Mouse (Mus musculus) thymus, adult 2 months (tissue): ENCODE data around the gene Stac2.

ENCODE experiments used
- CTCF ChIP-seq: fragments of 200-500 bp; IDR thresholded peaks from 2 replicates; pipeline ENCODE4 v1.5.1; 2012; ENCODE audit warnings: mild to moderate bottlenecking, control low read depth, low read length, moderate library complexity, borderline replicate concordance; ENCODE audit not compliant: control insufficient read depth, poor library complexity, insufficient read depth; ENCODE audit errors: extremely low read depth
- POLR2A ChIP-seq: fragments of 200-500 bp; IDR thresholded peaks from 2 replicates; pipeline ENCODE4 v1.6.1; 2012; ENCODE audit warnings: mild to moderate bottlenecking, low read length, control low read depth, moderate library complexity; ENCODE audit not compliant: control insufficient read depth, poor library complexity, insufficient read depth; ENCODE audit errors: extremely low read depth

DNA sequence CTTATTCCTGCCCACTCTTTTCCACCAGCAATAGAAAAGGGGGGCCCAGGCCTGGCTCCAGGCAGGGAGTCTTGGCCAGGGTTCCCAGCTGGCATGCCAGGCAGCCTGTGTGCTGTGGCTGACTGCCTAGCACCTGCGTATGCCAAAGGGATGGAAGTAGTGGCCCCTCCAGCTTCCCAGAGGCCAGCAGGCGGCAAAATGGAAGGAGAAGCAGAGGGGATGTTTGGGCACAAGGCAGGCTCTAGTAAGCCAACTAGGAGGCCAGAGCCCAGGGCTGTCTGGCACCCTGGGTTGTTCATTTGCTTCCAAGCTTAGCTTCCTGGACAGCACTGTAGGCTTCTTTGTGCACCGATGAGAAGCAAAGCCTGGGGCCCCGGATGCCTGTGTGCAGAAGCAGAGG, 5.5 kb downstream of the Stac2 start:
- no peak for TF ChIP-seq CTCF
- TF ChIP-seq POLR2A = no peak
